In genomic region chr7:16913806-16914452, GRCm38 (mm10) we compare ENCODE assay signal across 8 mouse cellular contexts. TPM values are rescaled to one million over a fixed set of nuclear protein-coding genes. Genes with fewer than 3 reads are reported as not detected.
DNase-seq lines count a peak whose midpoint lies in the region; ATAC-seq and TF ChIP-seq lines count a peak whose summit lies in the region.

No protein-coding gene starts in this region.

- TF ChIP-seq POLR2A in myocyte (IDR thresholded peaks at IDR 0.05; ENCODE audit: insufficient read length, low read depth) = peak; percentile 22
- no peak for TF ChIP-seq POLR2A in testis, adult 2 months (IDR thresholded peaks at IDR 0.05; ENCODE audit: control insufficient read depth, low read depth, low read length)

- whole genome bisulfite sequencing in liver, embryonic 12.5 days (ENCODE audit: insufficient replicate concordance) = 34% methylated on average over 10 of the region's 10 CpGs

- no peak overlapping the region for H3K4me2 ChIP-seq in liver, embryonic 12.5 days
- peak overlapping the region; percentile 44 for H3K4me2 ChIP-seq in myocyte (ENCODE audit: low read depth)

- H3K27me3 ChIP-seq in Patski = no peaks in the 10 kb centered on the region
- peaks cover 8% of the 10 kb centered on the region; the same call in 1 of the 2 replicates for H3K27me3 ChIP-seq in liver, embryonic 12.5 days (replicated peaks)
- no peaks in the 10 kb centered on the region for H3K27me3 ChIP-seq in myocyte (ENCODE audit: control insufficient read depth, insufficient read depth, insufficient read length)
- no peaks in the 10 kb centered on the region for H3K27me3 ChIP-seq in testis, adult 2 months (ENCODE audit: control insufficient read depth, insufficient read depth, low read length)

- no peak overlapping the region for H3ac ChIP-seq in myocyte (ENCODE audit: control insufficient read depth, insufficient read length)

- peak; percentile 75 for DNase-seq in A20 (ENCODE audit: low read depth, low spot score)
- DNase-seq in Patski (ENCODE audit: low read depth, low spot score) = no peak
- peak; percentile 68 for DNase-seq in gastrocnemius, postnatal 14 days
- peak; percentile 77 for DNase-seq in kidney, adult 18-20 months

- H3K9ac ChIP-seq in liver, embryonic 12.5 days = no peak overlapping the region

- no peak overlapping the region for H3K4me3 ChIP-seq in liver, embryonic 12.5 days
- no peak overlapping the region for H3K4me3 ChIP-seq in myocyte
- H3K4me3 ChIP-seq in testis, adult 2 months (ENCODE audit: control insufficient read depth, low read depth, low read length) = no peak overlapping the region

- CTCF ChIA-PET in Patski (lab: Charles Lee) = interaction anchor here (0.7 to 2.0 kb wide), 8 partner anchors 9 to 46 kb away, joined by 3 to 13 read pairs (median 6); partner anchors contain the start of genes Dact3 and Gng8

- intact Hi-C loops in gastrocnemius, postnatal 14 days (cut with DNase I; ENCODE audit: low total_unique reads) = loop anchor here (2.0 kb wide), 1 partner anchor 19 kb away; no protein-coding TSS in a partner anchor

- in situ Hi-C loops in Patski (cut with MboI; ENCODE audit: low pct_unique_long_range_greater_than_20kb) = no loop called here

- TF ChIP-seq CTCF in Patski (IDR thresholded peaks at IDR 0.05) = no peak
- peak; percentile 71 for TF ChIP-seq CTCF in testis, adult 2 months (IDR thresholded peaks at IDR 0.05; ENCODE audit: control insufficient read depth, insufficient read depth, insufficient replicate concordance, low read depth, low read length)

- POLR2A ChIA-PET in Patski (lab: Charles Lee) = interaction anchor here (1.2 kb wide), 1 partner anchor 19 kb away, joined by 3 read pairs; no protein-coding TSS in a partner anchor

- no peak overlapping the region for H3K27ac ChIP-seq in liver, embryonic 12.5 days
- no peak overlapping the region for H3K27ac ChIP-seq in testis, adult 2 months (ENCODE audit: control insufficient read depth, insufficient read depth, low read depth, low read length)

- peak; percentile 68 for ATAC-seq in Patski
- peak; percentile 78 for ATAC-seq in common myeloid progenitor, adult 5-6 weeks (replicated peaks; ENCODE audit: low read depth, poor library complexity, severe bottlenecking)
- ATAC-seq in liver, embryonic 12.5 days = peak; percentile 64

- no peaks in the 10 kb centered on the region for H3K9me3 ChIP-seq in liver, embryonic 12.5 days (replicated peaks)

- peaks cover 4% of the 10 kb centered on the region for H3K79me2 ChIP-seq in myocyte (ENCODE audit: control insufficient read depth, insufficient read depth)

- H3K36me3 ChIP-seq in liver, embryonic 12.5 days = peaks cover 49% of the 10 kb centered on the region
- peaks cover 3% of the 10 kb centered on the region for H3K36me3 ChIP-seq in myocyte (ENCODE audit: control insufficient read depth, insufficient read depth)
- H3K36me3 ChIP-seq in testis, adult 2 months (ENCODE audit: control insufficient read depth, insufficient read depth, low read length) = no peaks in the 10 kb centered on the region; the same call in 1 of the 2 replicates

- peaks cover 11% of the 10 kb centered on the region for H3K4me1 ChIP-seq in liver, embryonic 12.5 days
- H3K4me1 ChIP-seq in testis, adult 2 months (ENCODE audit: control insufficient read depth, insufficient read depth, low read length) = no peaks in the 10 kb centered on the region

TF ChIP-seq in myocyte, 11 proteins besides CTCF, POLR2A, EP300 and RAD21:
- TF ChIP-seq POLR2AphosphoS2 (IDR thresholded peaks at IDR 0.05; ENCODE audit: insufficient read length, low read depth) (no peak), MAX (IDR thresholded peaks at IDR 0.05; ENCODE audit: low read depth) (no peak), E2F4 (IDR thresholded peaks at IDR 0.05; ENCODE audit: insufficient read depth) (no peak), TCF3 (IDR thresholded peaks at IDR 0.05; ENCODE audit: insufficient read length, low read depth) (no peak), MYOD1 (IDR thresholded peaks at IDR 0.05; ENCODE audit: control insufficient read depth in 1 of 3, insufficient read length in 2 of 3, low read depth in 2 of 3) (no peak), TCF12 (IDR thresholded peaks at IDR 0.05; ENCODE audit: insufficient read depth, poor library complexity, severe bottlenecking) (no peak), CEBPB (IDR thresholded peaks at IDR 0.05; ENCODE audit: insufficient read depth, poor library complexity, severe bottlenecking) (no peak), SRF (IDR thresholded peaks at IDR 0.05; ENCODE audit: control insufficient read depth, insufficient read length, low read depth) (no peak), MYOG (IDR thresholded peaks at IDR 0.05; ENCODE audit: control insufficient read depth in 1 of 3, insufficient read depth in 1 of 3, insufficient read length in 2 of 3, low read depth in 2 of 3) (no peak), USF1 (IDR thresholded peaks at IDR 0.05; ENCODE audit: low read depth) (no peak)

RNA-seq across cellular contexts. Expression of gene Ptgir, which starts 7.6 kb away (rescaled TPM):
- polyA plus RNA-seq in Patski (2021) (not detected), myocyte (2012; fragmentation: generic; extraction: Trizol) (2.6 TPM)
- 0.10 and 0.73 TPM in 2 replicates for total RNA-seq in common myeloid progenitor, adult 5-6 weeks (2017)
- total RNA-seq in gastrocnemius, postnatal 14 days (2021) = 1 to 10 TPM; 1.6 to 2.6 TPM
- 0.86 and 1.5 TPM in 2 replicates for polyA plus RNA-seq in liver, embryonic 12.5 days (2016; fragmentation: Nextera tagmentation; extraction: Ambion mirVana)
- 0.20 and 0.26 TPM in 2 replicates for polyA plus RNA-seq in testis, adult 2 months (2012; rRNA removed)

RNA-seq across cellular contexts. Expression of gene Calm3, which starts 10.0 kb away (rescaled TPM):
- polyA plus RNA-seq in Patski (2021) (237 TPM), myocyte (2012; fragmentation: generic; extraction: Trizol) (336 TPM)
- total RNA-seq in common myeloid progenitor, adult 5-6 weeks (2017) = 512 and 545 TPM in 2 replicates
- total RNA-seq in gastrocnemius, postnatal 14 days (2021) = 100 to 1,000 TPM; 247 to 276 TPM
- polyA plus RNA-seq in liver, embryonic 12.5 days (2016; fragmentation: Nextera tagmentation; extraction: Ambion mirVana) = 91.2 and 94.4 TPM in 2 replicates
- polyA plus RNA-seq in testis, adult 2 months (2012; rRNA removed) = 433 and 509 TPM in 2 replicates

RNA-seq across cellular contexts. Expression of gene Gng8, which starts 22.3 kb away (rescaled TPM):
- polyA plus RNA-seq in Patski (2021) (0.09 TPM), myocyte (2012; fragmentation: generic; extraction: Trizol) (3.8 TPM)
- 3.1 TPM in 1 of 2 replicates, not detected in the other for total RNA-seq in common myeloid progenitor, adult 5-6 weeks (2017)
- under 1 TPM; 0.47 to 0.66 TPM for total RNA-seq in gastrocnemius, postnatal 14 days (2021)
- polyA plus RNA-seq in liver, embryonic 12.5 days (2016; fragmentation: Nextera tagmentation; extraction: Ambion mirVana) = 0.80 and 1.7 TPM in 2 replicates
- polyA plus RNA-seq in testis, adult 2 months (2012; rRNA removed) = 9.5 and 10.3 TPM in 2 replicates

RNA-seq across cellular contexts. Expression of gene Pnmal2, which starts 30.6 kb away (rescaled TPM):
- polyA plus RNA-seq in Patski (2021) = 11.2 TPM
- total RNA-seq in common myeloid progenitor, adult 5-6 weeks (2017) = not detected in 2 replicates
- 10 to 100 TPM in 1 of 2 experiments, 1 to 10 TPM in 1; 9.2 to 11.8 TPM for total RNA-seq in gastrocnemius, postnatal 14 days (2021)
- polyA plus RNA-seq in liver, embryonic 12.5 days (2016; fragmentation: Nextera tagmentation; extraction: Ambion mirVana) = 0.41 and 0.75 TPM in 2 replicates
- polyA plus RNA-seq in myocyte (2012; fragmentation: generic; extraction: Trizol) = 44.4 TPM
- polyA plus RNA-seq in testis, adult 2 months (2012; rRNA removed) = 34.2 and 41.6 TPM in 2 replicates

RNA-seq across cellular contexts. Expression of gene Dact3, which starts 38.8 kb away (rescaled TPM):
- 2.2 TPM for polyA plus RNA-seq in Patski (2021)
- 0.14 and 1.1 TPM in 2 replicates for total RNA-seq in common myeloid progenitor, adult 5-6 weeks (2017)
- total RNA-seq in gastrocnemius, postnatal 14 days (2021) = 1 to 10 TPM; 3.9 to 7.1 TPM
- polyA plus RNA-seq in liver, embryonic 12.5 days (2016; fragmentation: Nextera tagmentation; extraction: Ambion mirVana) = 1.5 TPM in 2 replicates
- 10.0 TPM for polyA plus RNA-seq in myocyte (2012; fragmentation: generic; extraction: Trizol)
- polyA plus RNA-seq in testis, adult 2 months (2012; rRNA removed) = 30.7 and 31.2 TPM in 2 replicates
